Mouse (Mus musculus) kidney, postnatal 36 days (tissue): ENCODE measurements around the gene Gm20931.
"Not testable (repeated sequence)": the region's sequence is repeated elsewhere in the genome, so short reads cannot be mapped to it uniquely, and the experiment has no call there.

Source experiments
- DNase-seq, 2 experiments: peaks; one replicate each; pipeline ENCODE4 v3.0.0; 2021 to 2022; ENCODE audit warnings: mixed read lengths in 2 of 2

The Gm20931 gene

GRCm38 (mm10) chrY:55213420-55213819, at the start of gene Gm20931:
Gene Gm20931 (plus strand): TSS chrY:55213720.
- DNase-seq = not testable (repeated sequence)
